Mouse (Mus musculus): ENCODE results near the gene Cpe. TPM values are rescaled to one million over a fixed set of nuclear protein-coding genes. Genes with fewer than 3 reads are reported as not detected.

Gene Cpe
- polyA plus RNA-seq, 1 experiment from 2014 or later = 173 TPM

GRCm38 (mm10) chr8:64619661-64620060, 73.2 kb downstream of the Cpe start:
- WGBS = 80% methylated on average over 8 of the region's 8 CpGs

GRCm38 (mm10) chr8:64618618-64619017, 74.2 kb downstream of the Cpe start:
- ATAC-seq = no peak
- no peaks in the 10 kb centered on the region for H3K36me3 ChIP-seq (ENCODE audit: control insufficient read depth, insufficient read depth)
- no peaks in the 10 kb centered on the region for H3K27me3 ChIP-seq (replicated peaks; ENCODE audit: control insufficient read depth, insufficient read depth, low read length)
- no peak overlapping the region for H3K9ac ChIP-seq (ENCODE audit: low read depth, low read length)
- no peak overlapping the region for H3K27ac ChIP-seq (ENCODE audit: low read depth, low read length)
- no peaks in the 10 kb centered on the region for H3K4me1 ChIP-seq (replicated peaks; ENCODE audit: control insufficient read depth, insufficient read depth, low read length)
- TF ChIP-seq CTCF (IDR thresholded peaks at IDR 0.05; ENCODE audit: low read depth) = peak; percentile 86
- 64% methylated on average over 11 of the region's 11 CpGs for WGBS
- no peak overlapping the region for H3K4me3 ChIP-seq (ENCODE audit: low read depth, low read length)
- H3K9me3 ChIP-seq (ENCODE audit: control insufficient read depth) = no peaks in the 10 kb centered on the region
- H3K4me2 ChIP-seq (replicated peaks; ENCODE audit: low read depth) = no peak overlapping the region

More at GRCm38 (mm10) chr8:64619661-64620060, 73.2 kb downstream of the Cpe start:
- no peak for ATAC-seq
- Histone ChIP-seq H3K4me1 (replicated peaks; ENCODE audit: control insufficient read depth, insufficient read depth, low read length) (no peaks in the 10 kb centered on the region), H3K27ac (ENCODE audit: low read depth, low read length) (no peak overlapping the region), H3K9ac (ENCODE audit: low read depth, low read length) (no peak overlapping the region), H3K9me3 (ENCODE audit: control insufficient read depth) (no peaks in the 10 kb centered on the region), H3K36me3 (ENCODE audit: control insufficient read depth, insufficient read depth) (no peaks in the 10 kb centered on the region), H3K4me2 (replicated peaks; ENCODE audit: low read depth) (no peak overlapping the region), H3K27me3 (replicated peaks; ENCODE audit: control insufficient read depth, insufficient read depth, low read length) (no peaks in the 10 kb centered on the region), H3K4me3 (ENCODE audit: low read depth, low read length) (no peak overlapping the region)
- TF ChIP-seq CTCF (IDR thresholded peaks at IDR 0.05; ENCODE audit: low read depth) = no peak

GRCm38 (mm10) chr8:64616566-64616965, 76.3 kb downstream of the Cpe start:
- Histone ChIP-seq H3K36me3 (ENCODE audit: control insufficient read depth, insufficient read depth) (no peaks in the 10 kb centered on the region), H3K9ac (ENCODE audit: low read depth, low read length) (no peak overlapping the region), H3K4me2 (replicated peaks; ENCODE audit: low read depth) (no peak overlapping the region), H3K9me3 (ENCODE audit: control insufficient read depth) (no peaks in the 10 kb centered on the region), H3K27ac (ENCODE audit: low read depth, low read length) (no peak overlapping the region), H3K4me3 (ENCODE audit: low read depth, low read length) (no peak overlapping the region), H3K4me1 (replicated peaks; ENCODE audit: control insufficient read depth, insufficient read depth, low read length) (no peaks in the 10 kb centered on the region), H3K27me3 (replicated peaks; ENCODE audit: control insufficient read depth, insufficient read depth, low read length) (no peaks in the 10 kb centered on the region)
- 73% methylated on average over 3 of the region's 3 CpGs for WGBS
- ATAC-seq = peak; percentile 53
- no peak for TF ChIP-seq CTCF (IDR thresholded peaks at IDR 0.05; ENCODE audit: low read depth)

- no peak overlapping the region for H3K9ac ChIP-seq (ENCODE audit: low read depth, low read length)
- WGBS = 43% methylated on average over 4 of the region's 4 CpGs
- H3K4me2 ChIP-seq (replicated peaks; ENCODE audit: low read depth) = no peak overlapping the region
- TF ChIP-seq CTCF (IDR thresholded peaks at IDR 0.05; ENCODE audit: low read depth) = no peak
- peak overlapping the region; percentile 50; the same call in 1 of the 2 replicates for H3K27ac ChIP-seq (ENCODE audit: low read depth, low read length)
- H3K27me3 ChIP-seq (replicated peaks; ENCODE audit: control insufficient read depth, insufficient read depth, low read length) = no peaks in the 10 kb centered on the region
- no peaks in the 10 kb centered on the region for H3K4me1 ChIP-seq (replicated peaks; ENCODE audit: control insufficient read depth, insufficient read depth, low read length)
- no peaks in the 10 kb centered on the region for H3K9me3 ChIP-seq (ENCODE audit: control insufficient read depth)
- H3K36me3 ChIP-seq (ENCODE audit: control insufficient read depth, insufficient read depth) = no peaks in the 10 kb centered on the region
- ATAC-seq = peak; percentile 94
- H3K4me3 ChIP-seq (ENCODE audit: low read depth, low read length) = no peak overlapping the region
These were observed 77.4 kb downstream of the Cpe start for GRCm38 (mm10) chr8:64615459-64615858.

GRCm38 (mm10) chr8:64613663-64614062, 79.2 kb downstream of the Cpe start:
- Histone ChIP-seq H3K4me2 (replicated peaks; ENCODE audit: low read depth) (no peak overlapping the region), H3K4me3 (ENCODE audit: low read depth, low read length) (no peak overlapping the region), H3K4me1 (replicated peaks; ENCODE audit: control insufficient read depth, insufficient read depth, low read length) (no peaks in the 10 kb centered on the region), H3K9ac (ENCODE audit: low read depth, low read length) (no peak overlapping the region), H3K27ac (ENCODE audit: low read depth, low read length) (no peak overlapping the region), H3K36me3 (ENCODE audit: control insufficient read depth, insufficient read depth) (no peaks in the 10 kb centered on the region), H3K9me3 (ENCODE audit: control insufficient read depth) (no peaks in the 10 kb centered on the region), H3K27me3 (replicated peaks; ENCODE audit: control insufficient read depth, insufficient read depth, low read length) (no peaks in the 10 kb centered on the region)
- ATAC-seq = no peak
- 56% methylated on average over 5 of the region's 5 CpGs for WGBS
- TF ChIP-seq CTCF (IDR thresholded peaks at IDR 0.05; ENCODE audit: low read depth) = no peak

- no peak overlapping the region for H3K4me2 ChIP-seq (replicated peaks; ENCODE audit: low read depth)
- no peak for ATAC-seq
- TF ChIP-seq CTCF (IDR thresholded peaks at IDR 0.05; ENCODE audit: low read depth) = no peak
- H3K9me3 ChIP-seq (ENCODE audit: control insufficient read depth) = no peaks in the 10 kb centered on the region
- 75% methylated on average over 11 of the region's 11 CpGs for WGBS
- no peak overlapping the region for H3K27ac ChIP-seq (ENCODE audit: low read depth, low read length)
- no peaks in the 10 kb centered on the region for H3K4me1 ChIP-seq (replicated peaks; ENCODE audit: control insufficient read depth, insufficient read depth, low read length)
- no peak overlapping the region for H3K4me3 ChIP-seq (ENCODE audit: low read depth, low read length)
- no peaks in the 10 kb centered on the region for H3K27me3 ChIP-seq (replicated peaks; ENCODE audit: control insufficient read depth, insufficient read depth, low read length)
- H3K36me3 ChIP-seq (ENCODE audit: control insufficient read depth, insufficient read depth) = no peaks in the 10 kb centered on the region
- H3K9ac ChIP-seq (ENCODE audit: low read depth, low read length) = no peak overlapping the region
These were observed 81.5 kb downstream of the Cpe start for GRCm38 (mm10) chr8:64611210-64611974.
